Mouse (Mus musculus) retina, embryonic 14.5 days (tissue): Measurements from ENCODE around the gene Fcrla.
A peak's percentile ranks its signal among the peaks of the same experiment; 100 is the strongest.

Source experiments
- DNase-seq: peaks from one replicate; pipeline ENCODE4 v3.0.0-alpha.2; 2015; ENCODE audit warnings: low spot score

The Fcrla gene

GRCm38 (mm10) chr1:170886044-170886458 is 41.3 kb downstream of the Fcrla start:
- no peak for DNase-seq

GRCm38 (mm10) chr1:170884978-170885561 is 42.3 kb downstream of the Fcrla start, which contains the start of the genes Gm26620 and Dusp12:
Gm26620 (plus strand) TSS chr1:170885065.
Dusp12 (minus strand) TSS chr1:170885540.
- DNase-seq: peak; percentile 97

- DNase-seq: no peak
Observed at GRCm38 (mm10) chr1:170884390-170884789, 43.0 kb downstream of the Fcrla start.

- no peak for DNase-seq
Observed at GRCm38 (mm10) chr1:170882915-170883485, 44.4 kb downstream of the Fcrla start.

GRCm38 (mm10) chr1:170876906-170877305 is 50.5 kb downstream of the Fcrla start:
- no peak for DNase-seq

- DNase-seq: no peak
Observed at GRCm38 (mm10) chr1:170875676-170876075, 51.7 kb downstream of the Fcrla start.

GRCm38 (mm10) chr1:170871961-170872360 is 55.4 kb downstream of the Fcrla start:
- no peak for DNase-seq

GRCm38 (mm10) chr1:170871402-170871801 is 56.0 kb downstream of the Fcrla start:
- no peak for DNase-seq

- no peak for DNase-seq
Observed at GRCm38 (mm10) chr1:170868905-170869283, 58.5 kb downstream of the Fcrla start.

GRCm38 (mm10) chr1:170868107-170868904 is 59.1 kb downstream of the Fcrla start:
- peak; percentile 90 for DNase-seq

- DNase-seq: peak; percentile 96
Observed at GRCm38 (mm10) chr1:170867691-170868105, 59.7 kb downstream of the Fcrla start, which contains the start of gene Atf6. Atf6 (minus strand) TSS chr1:170867771.
